Mouse (Mus musculus): ENCODE data around the gene Nmt1.

The Nmt1 gene

DNA sequence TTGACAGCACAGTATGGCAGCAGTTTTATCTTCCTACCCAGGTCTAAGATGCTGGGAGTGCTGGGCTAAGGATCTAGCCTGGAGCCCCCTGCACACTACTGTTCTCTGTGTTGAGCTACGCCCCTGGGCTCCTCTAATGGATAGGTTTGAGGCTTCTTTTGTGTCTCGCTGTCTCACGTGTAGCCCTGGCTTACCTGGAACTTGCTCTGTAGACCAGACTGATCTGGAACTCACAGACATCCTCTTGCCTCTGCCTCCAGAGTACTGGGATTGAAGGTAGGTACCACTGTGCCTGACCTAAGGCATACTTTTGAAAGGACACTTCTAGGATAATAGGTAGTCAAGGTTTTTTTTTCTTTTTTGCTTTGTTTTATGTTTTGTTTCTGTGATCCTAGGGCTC is 16.0 kb downstream of the Nmt1 start:
- DNase-seq (ENCODE audit: low spot score in 2 of 2): no peak

- DNase-seq (ENCODE audit: low spot score in 2 of 2): no peak
These were observed 18.3 kb downstream of the Nmt1 start for GRCm38 (mm10) chr11:103046286-103046685.

GRCm38 (mm10) chr11:103049611-103050010 is 21.6 kb downstream of the Nmt1 start:
- DNase-seq (ENCODE audit: low spot score in 2 of 2): no peak

DNA sequence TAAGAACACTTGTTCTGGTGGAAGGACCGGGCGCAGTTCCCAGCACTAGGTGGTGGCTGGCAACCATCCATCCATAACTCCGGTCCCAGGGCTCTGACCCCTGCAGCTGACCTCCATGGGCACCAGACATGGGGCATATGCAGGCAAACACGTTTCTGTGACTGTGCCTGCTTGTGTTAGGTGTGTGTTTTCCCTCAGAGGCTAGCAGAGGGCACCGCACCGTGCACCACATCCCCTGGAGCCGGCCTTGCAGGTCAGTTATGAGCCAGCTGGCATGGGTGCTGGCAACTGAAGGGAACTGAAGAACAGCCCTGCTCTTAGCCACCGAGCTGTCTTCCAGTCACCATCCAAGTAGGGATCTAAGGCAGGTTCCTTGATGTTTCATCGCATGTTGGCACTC is 22.2 kb downstream of the Nmt1 start:
- DNase-seq (ENCODE audit: low spot score in 2 of 2): no peak

DNA sequence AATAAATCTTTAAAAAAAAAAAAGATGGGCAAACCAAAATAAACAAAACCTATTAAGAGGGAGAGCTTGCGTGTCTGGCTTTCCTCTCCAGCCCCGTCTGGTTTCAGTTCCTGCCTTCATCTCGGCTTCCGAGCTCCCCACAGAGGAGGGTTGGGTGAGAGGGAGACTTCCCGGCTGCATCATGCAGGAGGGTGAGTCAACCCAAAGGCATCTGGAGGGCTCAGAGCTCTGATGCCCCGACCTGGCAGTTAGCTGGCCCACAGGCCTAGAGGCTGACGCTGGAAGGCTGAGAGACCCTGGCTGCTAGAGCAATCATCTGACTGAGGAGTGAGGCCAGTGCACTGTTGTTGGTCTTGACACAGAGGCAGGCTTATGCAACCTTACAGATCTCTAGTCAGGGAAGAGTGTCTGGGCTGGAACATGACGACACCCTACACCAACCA is 23.3 kb downstream of the Nmt1 start:
- no peak for DNase-seq (ENCODE audit: low spot score in 2 of 2)

DNA sequence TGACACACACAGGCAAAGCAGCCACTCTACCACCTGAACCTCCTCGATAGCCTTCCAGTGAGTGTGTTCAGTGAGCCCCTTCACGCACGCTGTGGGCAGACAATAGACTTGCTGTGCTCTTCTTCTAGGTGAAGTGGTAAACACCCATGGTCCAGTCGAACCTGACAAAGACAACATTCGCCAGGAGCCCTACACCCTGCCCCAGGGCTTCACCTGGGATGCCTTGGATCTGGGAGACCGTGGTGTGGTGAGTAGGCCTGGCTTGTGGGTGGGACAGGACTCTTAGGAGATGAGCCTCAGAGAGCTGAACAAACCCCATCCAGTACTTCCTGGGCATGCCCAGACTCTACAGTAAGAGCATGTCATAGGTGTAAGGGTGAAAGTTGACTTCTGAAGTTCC is 24.1 kb downstream of the Nmt1 start:
- DNase-seq (ENCODE audit: low spot score in 2 of 2): no peak

DNA sequence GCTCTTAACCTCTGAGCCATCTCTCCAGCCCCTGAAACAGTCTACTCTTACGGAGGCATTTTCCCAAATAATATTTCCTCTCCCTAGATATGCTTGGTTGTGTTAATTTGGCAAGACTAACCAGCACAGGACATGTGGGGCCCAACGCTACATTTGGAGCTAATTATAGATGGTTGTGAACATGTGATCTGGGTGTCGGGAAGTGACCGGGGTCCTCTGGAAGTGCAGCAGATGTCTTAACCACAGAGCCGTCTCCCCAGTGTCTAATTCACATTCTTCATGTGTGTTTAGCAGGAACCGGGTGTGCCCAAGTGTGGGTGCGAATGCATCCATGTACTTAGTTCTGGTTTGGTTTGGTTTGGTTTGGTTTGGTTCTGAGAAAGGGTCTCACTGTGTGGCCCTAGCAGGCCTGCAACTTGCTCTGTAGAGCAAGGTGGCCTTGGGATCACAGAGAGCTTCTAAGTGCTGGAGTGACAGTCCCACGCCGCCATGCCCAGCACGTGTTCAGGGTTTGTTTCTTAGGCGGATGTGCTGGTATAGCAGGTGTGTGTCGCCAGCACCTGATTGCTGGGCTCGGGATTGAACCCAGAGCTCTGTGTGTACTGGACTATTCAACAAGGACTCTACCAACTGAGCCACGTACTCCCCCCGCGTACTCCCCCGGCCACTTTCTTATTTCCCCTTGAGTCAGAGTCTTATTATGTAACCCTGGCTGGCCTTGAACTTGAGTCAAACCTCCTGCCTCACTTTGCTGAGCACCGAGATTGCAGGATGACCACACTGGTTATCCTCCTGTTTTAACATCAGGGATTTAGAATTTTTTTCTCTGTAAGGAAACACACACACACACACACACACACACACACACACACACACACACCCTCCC is 25.4 kb downstream of the Nmt1 start:
- DNase-seq (ENCODE audit: low spot score in 2 of 2): no peak

GRCm38 (mm10) chr11:103054798-103055197 is 26.8 kb downstream of the Nmt1 start:
- DNase-seq (ENCODE audit: low spot score in 2 of 2): peak; percentile 72 to 81

DNA sequence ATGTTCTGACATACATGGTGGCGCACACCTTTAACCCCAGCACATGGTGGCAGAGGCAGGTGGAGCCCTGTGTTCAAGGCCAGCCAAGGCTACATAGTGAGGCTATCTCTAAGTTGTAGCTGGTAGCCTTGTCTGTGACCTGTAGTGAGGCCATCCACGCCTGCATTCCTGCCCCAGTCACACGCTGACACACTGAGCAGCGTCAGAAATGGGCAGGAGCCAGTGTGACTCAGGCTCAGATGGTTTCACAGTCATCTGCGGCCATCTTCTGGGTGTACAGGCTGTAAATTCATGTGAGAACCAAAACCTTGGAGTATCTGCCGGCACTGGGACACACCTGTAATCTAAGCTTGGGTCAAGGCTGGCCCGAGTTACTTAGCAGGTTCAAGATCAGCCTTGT is 28.6 kb downstream of the Nmt1 start:
- no peak for DNase-seq (ENCODE audit: low spot score in 2 of 2)

DNA sequence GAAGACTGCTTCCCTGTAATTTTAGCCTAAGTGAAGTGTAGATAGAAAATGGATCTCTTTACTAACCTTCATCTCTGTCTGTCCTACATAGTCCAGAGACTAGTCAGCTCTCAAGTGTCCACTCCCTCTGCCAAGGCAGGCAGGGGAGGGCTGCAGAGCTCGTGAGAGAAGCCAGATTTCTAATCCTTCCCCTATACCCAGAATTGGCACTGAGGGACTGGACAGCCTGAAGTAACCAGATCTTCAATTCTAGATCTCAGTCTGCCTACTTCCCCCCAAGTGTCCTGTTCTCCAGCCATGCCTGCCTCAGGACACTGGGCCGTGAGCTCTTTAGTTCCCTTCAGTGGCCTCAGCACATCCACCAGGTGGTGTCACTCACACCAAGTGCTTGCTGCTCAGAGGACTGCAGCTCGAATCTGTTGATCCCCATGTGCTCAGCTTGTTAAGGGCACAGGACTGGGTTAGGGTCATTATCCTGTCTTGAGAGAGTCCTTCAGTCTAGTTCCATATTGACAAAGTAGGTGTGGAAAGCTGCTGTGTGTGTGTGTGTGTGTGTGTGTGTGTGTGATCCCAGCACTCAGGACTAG is 30.6 kb downstream of the Nmt1 start:
- DNase-seq (ENCODE audit: low spot score in 2 of 2): no peak

DNA sequence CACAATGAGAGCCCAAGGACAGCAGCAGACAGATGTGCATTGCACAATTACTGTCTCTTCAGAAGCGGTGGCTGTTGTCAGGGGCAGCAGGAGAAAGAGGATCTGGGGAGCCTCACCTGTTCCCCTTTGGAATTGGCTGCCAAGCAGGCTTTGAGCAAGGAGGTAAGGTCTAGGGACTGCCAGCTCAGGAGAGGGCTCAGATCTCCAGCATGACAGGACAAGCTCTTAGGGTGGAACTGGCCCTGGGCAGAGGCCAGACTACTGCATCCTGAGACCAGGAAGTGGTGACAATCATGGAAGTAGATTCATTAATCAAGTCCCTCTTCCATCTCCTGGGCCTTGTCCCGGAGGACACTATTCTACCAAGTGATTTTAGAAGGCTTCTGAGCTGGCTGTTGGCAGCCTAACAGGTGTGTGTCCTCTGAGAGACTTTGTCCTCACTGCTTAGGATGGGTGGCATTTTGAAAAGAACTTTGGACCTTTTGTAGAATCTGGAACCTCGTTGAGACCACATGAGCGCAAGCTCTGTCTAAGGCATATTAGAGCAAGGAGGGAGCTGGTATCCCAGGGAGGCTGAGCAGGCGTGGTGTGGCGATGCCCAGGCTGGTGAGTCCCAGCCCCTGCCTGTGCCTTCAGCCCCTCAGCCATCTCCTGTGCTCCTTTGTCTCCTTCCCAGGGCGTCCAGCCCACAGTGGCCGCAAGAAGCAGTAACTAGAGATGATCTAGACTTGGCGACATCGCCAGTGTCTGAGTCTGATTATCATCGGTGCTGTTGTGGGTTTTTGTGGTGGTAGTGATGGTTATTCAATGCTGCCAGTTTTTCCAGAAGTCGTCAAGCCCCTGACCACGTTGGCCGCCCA is 38.4 kb downstream of the Nmt1 start:
- no peak for DNase-seq (ENCODE audit: low spot score in 2 of 2)

DNA sequence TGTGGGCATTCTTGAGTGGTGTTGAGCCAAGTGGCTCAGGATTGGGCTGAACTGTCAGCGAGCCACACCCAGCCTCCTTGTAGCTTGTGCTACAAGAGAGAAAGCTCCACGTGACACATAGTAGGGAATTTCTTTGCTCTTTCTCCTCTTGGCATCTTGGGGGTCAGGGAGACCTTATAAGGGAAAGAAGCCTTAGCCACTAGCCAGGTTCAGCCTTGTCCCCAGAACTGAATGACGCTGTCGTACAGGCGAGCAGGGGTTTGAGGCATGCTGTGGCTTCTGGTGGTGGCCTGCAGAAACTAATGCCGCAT is 39.0 kb downstream of the Nmt1 start:
- DNase-seq (ENCODE audit: low spot score in 2 of 2): no peak

GRCm38 (mm10) chr11:103067457-103068001 is 39.5 kb downstream of the Nmt1 start:
- no peak for DNase-seq (ENCODE audit: low spot score in 2 of 2)

- DNase-seq (ENCODE audit: low spot score in 2 of 2): no peak
These were observed 40.3 kb downstream of the Nmt1 start for GRCm38 (mm10) chr11:103068272-103068671.

DNA sequence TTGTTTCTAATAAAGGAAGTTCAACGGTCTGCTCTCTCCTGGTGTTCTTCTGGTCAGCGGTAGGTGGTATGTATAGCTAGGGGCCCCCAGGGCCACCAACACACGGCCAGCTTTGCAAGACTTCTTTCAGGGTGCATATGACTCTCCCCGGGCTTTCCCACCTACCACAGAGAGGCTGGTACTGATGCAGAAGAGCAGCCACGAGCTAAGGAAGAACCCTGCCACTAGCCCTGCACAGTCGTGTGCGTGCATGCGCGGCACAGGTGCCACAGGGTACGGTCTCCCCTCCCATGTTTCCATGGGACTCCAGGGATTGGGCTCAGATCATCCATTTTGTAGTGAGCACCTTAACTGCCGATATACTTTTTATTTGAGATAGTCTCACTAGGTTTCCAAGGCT is 40.9 kb downstream of the Nmt1 start:
- DNase-seq (ENCODE audit: low spot score in 2 of 2): no peak

DNA sequence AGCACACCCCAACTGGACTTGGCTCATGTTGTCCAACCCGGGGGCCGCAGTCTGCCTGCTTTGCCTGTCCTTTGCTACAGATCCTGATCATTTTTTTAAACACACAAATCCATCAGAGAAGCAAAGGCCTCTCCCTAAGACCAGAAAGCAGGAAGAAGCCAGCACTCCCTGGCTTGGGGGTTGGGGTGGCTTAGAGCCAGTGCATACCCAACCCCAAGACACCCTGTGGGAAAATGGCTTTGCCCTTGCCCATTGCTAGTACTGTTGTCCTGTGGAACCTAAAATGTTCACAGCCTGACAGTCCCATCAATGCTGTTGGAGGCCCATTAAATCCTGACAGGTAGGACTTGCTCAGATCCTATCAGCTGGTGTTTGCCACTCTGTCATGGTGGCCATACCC is 41.7 kb downstream of the Nmt1 start:
- no peak for DNase-seq (ENCODE audit: low spot score in 2 of 2)

DNA sequence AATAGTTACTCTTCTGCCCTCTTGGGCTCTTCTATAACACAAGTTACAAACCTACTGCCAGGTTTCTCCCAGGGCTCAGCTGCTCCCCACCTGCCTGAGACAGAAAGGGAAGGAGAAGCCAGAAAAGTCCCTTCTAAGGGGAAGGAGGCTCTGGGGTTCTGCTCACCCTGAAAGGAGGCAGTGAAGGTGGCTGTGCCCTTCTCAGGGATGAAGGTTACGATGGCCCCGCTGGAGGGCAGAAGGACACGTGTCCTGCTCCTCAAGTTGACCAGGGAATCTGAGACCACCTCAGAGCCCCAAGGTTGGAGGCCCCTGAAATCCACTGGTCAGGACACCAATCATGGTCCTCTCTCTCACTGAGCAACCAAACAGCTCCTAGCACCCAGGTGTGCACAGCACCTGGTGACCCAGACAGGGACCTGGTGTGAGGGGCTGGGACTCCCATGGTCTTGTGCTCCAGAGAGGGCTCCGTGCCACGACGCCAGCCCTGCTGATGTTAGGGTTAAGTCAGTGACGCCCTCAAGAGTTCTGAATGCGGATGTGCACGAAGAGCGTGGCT is 42.4 kb downstream of the Nmt1 start:
- no peak for DNase-seq (ENCODE audit: low spot score in 2 of 2)

DNA sequence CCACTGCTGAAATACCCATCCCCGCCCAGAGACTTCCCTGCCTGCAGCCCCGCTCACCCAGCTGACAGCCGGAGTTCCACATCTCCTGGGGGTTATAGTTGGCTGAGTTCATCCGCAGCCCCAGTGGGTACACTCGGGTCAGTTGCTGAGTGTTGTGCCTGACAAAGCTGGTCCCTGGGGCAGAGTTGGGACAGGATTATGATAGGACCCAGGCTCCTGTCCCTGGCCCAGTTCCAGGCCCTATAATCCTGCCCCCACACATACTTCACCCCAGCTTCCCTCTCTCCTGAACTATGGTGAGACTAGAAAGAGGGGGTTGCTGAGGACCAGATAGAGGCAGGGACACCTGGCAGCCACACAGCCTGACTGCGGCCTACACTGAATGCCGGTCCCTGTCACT is 45.7 kb downstream of the Nmt1 start:
- DNase-seq (ENCODE audit: low spot score in 2 of 2): no peak

- DNase-seq (ENCODE audit: low spot score in 2 of 2): no peak
These were observed 46.2 kb downstream of the Nmt1 start for GRCm38 (mm10) chr11:103074121-103074650.

- no peak for DNase-seq (ENCODE audit: low spot score in 2 of 2)
These were observed 46.9 kb downstream of the Nmt1 start for GRCm38 (mm10) chr11:103074796-103075323.

DNA sequence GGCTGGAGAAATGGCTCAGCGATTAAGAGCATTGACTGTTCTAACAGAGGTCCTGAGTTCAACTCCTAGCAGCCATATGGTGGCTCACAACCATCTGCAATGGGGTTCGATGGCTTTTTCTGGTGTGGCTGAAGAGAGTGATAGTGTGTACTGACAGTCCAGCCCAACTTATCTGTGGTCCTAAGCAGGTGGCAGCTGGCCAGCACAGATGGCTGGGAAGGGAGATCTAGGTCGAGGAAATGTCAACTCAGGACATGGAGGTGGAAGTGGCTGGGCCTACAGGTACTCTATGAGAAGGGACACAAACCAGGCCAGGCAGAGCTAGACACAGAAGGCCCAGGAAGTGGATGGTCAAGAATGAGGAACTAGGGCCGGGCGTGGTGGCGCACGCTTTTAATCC is 48.0 kb downstream of the Nmt1 start:
- no peak for DNase-seq (ENCODE audit: low spot score in 2 of 2)

- no peak for DNase-seq (ENCODE audit: low spot score in 2 of 2)
These were observed 48.6 kb downstream of the Nmt1 start for GRCm38 (mm10) chr11:103076581-103076980.

Data from frontal cortex, postnatal 25 days (tissue).